Mouse (Mus musculus): ENCODE measurements around the gene Scn4b. TPM values are rescaled to one million over a fixed set of nuclear protein-coding genes. Genes with fewer than 3 reads are reported as not detected.

Scn4b gene
- under 1 TPM; 0.10 to 0.14 TPM for total RNA-seq (2021)

GRCm38 (mm10) chr9:45138191-45139032, at the start of gene Scn4b:
TSS of gene Scn4b (plus strand) at chr9:45138395.
- peak; percentile 55 for DNase-seq

- DNase-seq, result no peak
These were observed 47.4 kb upstream of the Scn4b start for GRCm38 (mm10) chr9:45090811-45091210.

- DNase-seq, result no peak
These were observed 45.6 kb upstream of the Scn4b start for GRCm38 (mm10) chr9:45092641-45093040.

- no peak for DNase-seq
These were observed 42.9 kb upstream of the Scn4b start for GRCm38 (mm10) chr9:45095149-45095937.

- DNase-seq, result no peak
These were observed 40.3 kb upstream of the Scn4b start for GRCm38 (mm10) chr9:45097877-45098276.

- no peak for DNase-seq
These were observed 39.8 kb upstream of the Scn4b start for GRCm38 (mm10) chr9:45098426-45098825.

GRCm38 (mm10) chr9:45102528-45102927, 35.7 kb upstream of the Scn4b start:
- DNase-seq, result no peak

- no peak for DNase-seq
These were observed 34.8 kb upstream of the Scn4b start for GRCm38 (mm10) chr9:45103211-45103979.

GRCm38 (mm10) chr9:45105596-45106374, 32.4 kb upstream of the Scn4b start:
- DNase-seq, result no peak

- DNase-seq, result peak; percentile 36
These were observed 22.5 kb upstream of the Scn4b start for GRCm38 (mm10) chr9:45115706-45116105.

- DNase-seq, result no peak
These were observed 21.4 kb upstream of the Scn4b start for GRCm38 (mm10) chr9:45116819-45117218.

GRCm38 (mm10) chr9:45117741-45118431, 20.3 kb upstream of the Scn4b start, which contains the start of gene Scn2b:
TSS of gene Scn2b (plus strand) at chr9:45117782.
- no peak for DNase-seq

GRCm38 (mm10) chr9:45118552-45118951, 19.6 kb upstream of the Scn4b start:
- no peak for DNase-seq

- DNase-seq, result no peak
These were observed 18.8 kb upstream of the Scn4b start for GRCm38 (mm10) chr9:45119316-45119953.

GRCm38 (mm10) chr9:45119954-45120530, 18.2 kb upstream of the Scn4b start:
- no peak for DNase-seq

- DNase-seq, result no peak
These were observed 17.6 kb upstream of the Scn4b start for GRCm38 (mm10) chr9:45120567-45120966.

- DNase-seq, result no peak
These were observed 17.2 kb upstream of the Scn4b start for GRCm38 (mm10) chr9:45121001-45121400.

- DNase-seq, result peak; percentile 83
These were observed 16.4 kb upstream of the Scn4b start for GRCm38 (mm10) chr9:45121769-45122168.

GRCm38 (mm10) chr9:45122209-45122761, 15.9 kb upstream of the Scn4b start:
- peak; percentile 35 for DNase-seq

- DNase-seq, result no peak
These were observed 13.0 kb upstream of the Scn4b start for GRCm38 (mm10) chr9:45125211-45125610.

Data from heart, postnatal 4 days (tissue).